Mouse (Mus musculus) cortical plate, adult 2 months (tissue): ENCODE measurements at regions not wholly inside any gene's neighbourhood (a gene's known extent, or its start where the extent isn't known, plus 50 kb on each side); places are given as distances from the start of the nearest gene placed in this dataset.

ENCODE experiments used
- CTCF ChIP-seq: fragments of 200-500 bp; IDR thresholded peaks from 2 replicates; pipeline ENCODE4 v1.5.1; 2011; ENCODE audit warnings: mild to moderate bottlenecking, control low read depth, low read length; ENCODE audit not compliant: insufficient read depth; ENCODE audit errors: extremely low read depth
- POLR2A ChIP-seq: fragments of 200-500 bp; IDR thresholded peaks from 2 replicates; pipeline ENCODE4 v1.6.1; 2011; ENCODE audit warnings: mild to moderate bottlenecking, low read length, control low read depth; ENCODE audit not compliant: insufficient read depth; ENCODE audit errors: extremely low read depth

- TF ChIP-seq POLR2A (no peak), CTCF (no peak)
Observed at GRCm38 (mm10) chr6:140288799-140289198, 135.1 kb upstream of the Plekha5 start.
